Mouse (Mus musculus) olfactory bulb, adult 2 months (tissue): ENCODE results near the gene Gnas.

ENCODE experiments used
- CTCF ChIP-seq: fragments of 200-500 bp; IDR thresholded peaks from 2 replicates; pipeline ENCODE4 v1.5.1; 2012; ENCODE audit warnings: low read depth, mild to moderate bottlenecking, low read length, moderate library complexity; ENCODE audit not compliant: insufficient read depth
- POLR2A ChIP-seq: fragments of 200-500 bp; IDR thresholded peaks from 2 replicates; pipeline ENCODE4 v1.6.1; 2012; ENCODE audit warnings: mild to moderate bottlenecking, low read depth, low read length, moderate library complexity; ENCODE audit not compliant: insufficient read depth

DNA sequence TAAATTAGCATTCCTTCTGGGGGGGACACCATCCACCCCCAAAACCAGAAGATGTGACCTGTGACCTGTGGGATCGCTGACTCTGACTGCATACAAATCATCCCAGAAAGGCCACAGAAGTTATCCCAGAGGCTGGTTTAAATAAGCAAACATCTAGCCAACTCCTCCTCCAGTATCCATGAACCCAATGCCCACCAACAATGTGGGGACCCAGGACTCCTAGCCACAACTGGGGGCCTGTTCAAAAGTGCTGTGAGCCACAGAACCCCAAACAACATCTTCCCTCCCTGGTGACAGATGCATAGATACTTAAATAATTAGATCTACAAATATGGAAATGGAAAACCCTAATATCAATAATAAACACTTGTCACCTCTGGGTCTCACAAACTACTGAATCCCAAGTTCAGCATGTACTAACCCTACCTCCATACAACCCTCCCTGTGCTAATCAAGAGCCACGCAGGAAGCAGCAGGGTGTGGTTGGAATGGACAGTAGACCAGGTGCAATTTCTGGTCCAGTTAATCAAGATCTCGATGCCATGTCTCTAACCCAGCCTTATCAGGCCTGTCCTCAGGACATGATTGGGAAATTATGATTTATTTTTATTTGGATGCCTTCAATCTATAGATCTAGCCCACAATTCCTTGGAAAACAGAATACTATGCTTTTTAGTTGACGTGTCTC, 56.9 kb downstream of the Gnas start:
- TF ChIP-seq CTCF (no peak), POLR2A (no peak)
